Mouse (Mus musculus): Measurements from ENCODE around the gene Urm1. TPM values are rescaled to one million over a fixed set of nuclear protein-coding genes. Genes with fewer than 3 reads are reported as not detected.
"Not testable (repeated sequence)": the region's sequence is repeated elsewhere in the genome, so short reads cannot be mapped to it uniquely, and the experiment has no call there.

Urm1 gene
- polyA plus RNA-seq, 1 experiment from 2014 or later, result 26.1 TPM

GRCm38 (mm10) chr2:29872581-29873295, 52.9 kb downstream of the Urm1 start:
- H3K36me3 ChIP-seq (ENCODE audit: insufficient read depth, low read length), result no peaks in the 10 kb centered on the region
- no peaks in the 10 kb centered on the region for H3K9me3 ChIP-seq (replicated peaks; ENCODE audit: low read length)
- no peak for TF ChIP-seq CTCF (IDR thresholded peaks at IDR 0.05; ENCODE audit: low read depth)
- ATAC-seq (replicated peaks; ENCODE audit: low FRiP score, low read depth) (no peak), DNase-seq (ENCODE audit: low spot score) (no peak)
- no peak overlapping the region for H3K4me3 ChIP-seq (replicated peaks; ENCODE audit: low read depth, low read length)
- H3K4me1 ChIP-seq (replicated peaks; ENCODE audit: insufficient read depth, low read length), result 0 out of 2 replicates have a peak, but pooled peaks cover 4% of the 10 kb centered on the region
- H3K27ac ChIP-seq, result no peak overlapping the region
- no peak overlapping the region for H3K9ac ChIP-seq (ENCODE audit: low read depth, low read length)
- no peak overlapping the region for H3K4me2 ChIP-seq (ENCODE audit: low read length)
- WGBS, result 96% methylated on average over 10 of the region's 10 CpGs
- no peaks in the 10 kb centered on the region for H3K27me3 ChIP-seq (ENCODE audit: insufficient read depth, low read length)

GRCm38 (mm10) chr2:29873801-29874200, 53.9 kb downstream of the Urm1 start:
- 86% methylated on average over 4 of the region's 4 CpGs for WGBS
- TF ChIP-seq CTCF (IDR thresholded peaks at IDR 0.05; ENCODE audit: low read depth), result no peak
- H3K4me1 ChIP-seq (replicated peaks; ENCODE audit: insufficient read depth, low read length), result 0 out of 2 replicates have a peak, but pooled peaks cover 4% of the 10 kb centered on the region
- DNase-seq (ENCODE audit: low spot score) (no peak), ATAC-seq (replicated peaks; ENCODE audit: low FRiP score, low read depth) (no peak)
- H3K4me2 ChIP-seq (ENCODE audit: low read length), result no peak overlapping the region
- no peak overlapping the region for H3K27ac ChIP-seq
- no peaks in the 10 kb centered on the region for H3K36me3 ChIP-seq (ENCODE audit: insufficient read depth, low read length)
- H3K9me3 ChIP-seq (replicated peaks; ENCODE audit: low read length), result no peaks in the 10 kb centered on the region
- H3K9ac ChIP-seq (ENCODE audit: low read depth, low read length), result no peak overlapping the region
- no peak overlapping the region for H3K4me3 ChIP-seq (replicated peaks; ENCODE audit: low read depth, low read length)
- no peaks in the 10 kb centered on the region for H3K27me3 ChIP-seq (ENCODE audit: insufficient read depth, low read length)

DNA sequence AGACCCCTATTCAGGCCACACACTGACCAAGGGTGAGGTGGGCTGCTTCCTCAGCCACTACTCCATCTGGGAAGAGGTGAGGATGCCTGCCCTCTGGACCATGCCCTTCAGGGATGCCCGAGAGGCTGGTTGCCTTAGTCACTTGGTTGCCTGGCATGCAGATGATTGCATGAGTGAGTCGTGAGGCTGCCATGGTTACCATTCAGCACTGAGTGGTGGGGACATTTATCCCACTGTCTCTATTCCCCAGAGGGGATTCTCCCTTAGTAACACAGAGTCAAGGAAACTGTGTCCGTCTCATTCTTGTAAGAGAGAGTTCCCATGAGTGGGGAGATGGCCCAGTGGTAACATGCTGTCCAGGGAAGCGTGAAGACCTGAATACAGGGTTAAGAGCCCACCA, 58.2 kb downstream of the Urm1 start:
- ATAC-seq (replicated peaks; ENCODE audit: low FRiP score, low read depth) (no peak), DNase-seq (ENCODE audit: low spot score) (no peak)
- no peak for TF ChIP-seq CTCF (IDR thresholded peaks at IDR 0.05; ENCODE audit: low read depth)
- Histone ChIP-seq H3K4me3 (replicated peaks; ENCODE audit: low read depth, low read length) (no peak overlapping the region), H3K4me1 (replicated peaks; ENCODE audit: insufficient read depth, low read length) (no peaks in the 10 kb centered on the region), H3K27ac (no peak overlapping the region), H3K27me3 (ENCODE audit: insufficient read depth, low read length) (no peaks in the 10 kb centered on the region), H3K9me3 (replicated peaks; ENCODE audit: low read length) (no peaks in the 10 kb centered on the region), H3K36me3 (ENCODE audit: insufficient read depth, low read length) (no peaks in the 10 kb centered on the region), H3K9ac (ENCODE audit: low read depth, low read length) (no peak overlapping the region), H3K4me2 (ENCODE audit: low read length) (no peak overlapping the region)
- 65% methylated on average over 4 of the region's 4 CpGs for WGBS

- Histone ChIP-seq H3K36me3 (ENCODE audit: insufficient read depth, low read length) (no peaks in the 10 kb centered on the region), H3K27ac (no peak overlapping the region), H3K4me1 (replicated peaks; ENCODE audit: insufficient read depth, low read length) (no peaks in the 10 kb centered on the region), H3K9me3 (replicated peaks; ENCODE audit: low read length) (no peaks in the 10 kb centered on the region), H3K4me2 (ENCODE audit: low read length) (no peak overlapping the region), H3K9ac (ENCODE audit: low read depth, low read length) (no peak overlapping the region), H3K4me3 (replicated peaks; ENCODE audit: low read depth, low read length) (no peak overlapping the region), H3K27me3 (ENCODE audit: insufficient read depth, low read length) (no peaks in the 10 kb centered on the region)
- no peak for ATAC-seq (replicated peaks; ENCODE audit: low FRiP score, low read depth)
- WGBS, result 70% methylated on average over 8 of the region's 8 CpGs
- no peak for TF ChIP-seq CTCF (IDR thresholded peaks at IDR 0.05; ENCODE audit: low read depth)
- DNase-seq (ENCODE audit: low spot score), result no peak
Observed at GRCm38 (mm10) chr2:29879191-29879590, 59.3 kb downstream of the Urm1 start.

DNA sequence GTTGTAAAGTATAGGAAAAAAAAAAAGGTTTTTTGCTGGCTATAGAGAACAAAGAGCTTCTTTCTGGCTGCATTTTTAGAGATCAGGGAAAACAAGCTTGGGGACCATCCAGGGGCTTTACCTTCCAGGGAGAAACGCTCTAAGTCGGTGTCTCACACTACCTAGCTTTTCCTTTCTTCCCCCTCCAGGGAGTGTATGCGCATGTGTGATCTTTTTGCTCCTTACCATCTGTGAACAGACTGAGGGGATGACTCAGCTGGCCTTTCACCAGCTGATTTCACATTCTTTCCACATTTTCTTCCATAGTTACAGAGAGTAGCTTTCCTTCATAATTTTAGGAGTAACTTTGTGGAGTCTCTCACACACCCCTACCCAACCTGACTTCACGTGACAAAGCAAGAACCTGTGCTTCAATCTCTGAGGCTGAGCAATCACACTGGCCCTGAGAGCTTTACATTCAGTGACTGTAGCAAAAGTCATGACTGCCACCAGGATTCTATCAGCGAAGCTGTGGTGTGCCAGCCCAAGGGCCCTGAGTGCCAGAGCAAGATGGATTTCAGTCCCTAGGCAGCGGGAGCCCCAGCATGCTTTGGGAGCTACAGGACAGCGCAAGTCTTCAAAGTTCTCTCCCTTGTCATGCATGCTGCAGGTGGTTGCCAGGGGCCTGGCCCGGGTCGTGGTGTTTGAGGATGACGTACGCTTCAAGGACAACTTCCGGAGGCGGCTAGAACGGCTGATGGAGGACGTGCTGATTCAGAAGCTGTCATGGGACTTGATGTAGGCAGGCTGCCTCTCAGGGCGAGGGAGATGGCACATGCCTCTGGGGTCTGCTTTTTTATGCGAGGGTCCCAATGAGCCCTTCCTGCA, 60.3 kb downstream of the Urm1 start:
- H3K4me3 ChIP-seq (replicated peaks; ENCODE audit: low read depth, low read length), result no peak overlapping the region
- 77% methylated on average over 17 of the region's 17 CpGs for WGBS
- H3K36me3 ChIP-seq (ENCODE audit: insufficient read depth, low read length), result no peaks in the 10 kb centered on the region
- no peaks in the 10 kb centered on the region for H3K4me1 ChIP-seq (replicated peaks; ENCODE audit: insufficient read depth, low read length)
- no peak overlapping the region for H3K4me2 ChIP-seq (ENCODE audit: low read length)
- no peaks in the 10 kb centered on the region for H3K9me3 ChIP-seq (replicated peaks; ENCODE audit: low read length)
- no peak overlapping the region for H3K27ac ChIP-seq
- no peak overlapping the region for H3K9ac ChIP-seq (ENCODE audit: low read depth, low read length)
- no peak for TF ChIP-seq CTCF (IDR thresholded peaks at IDR 0.05; ENCODE audit: low read depth)
- ATAC-seq (replicated peaks; ENCODE audit: low FRiP score, low read depth) (no peak), DNase-seq (ENCODE audit: low spot score) (no peak)
- H3K27me3 ChIP-seq (ENCODE audit: insufficient read depth, low read length), result no peaks in the 10 kb centered on the region

GRCm38 (mm10) chr2:29886659-29887292, 66.9 kb downstream of the Urm1 start:
- H3K27ac ChIP-seq; H3K4me2 ChIP-seq (ENCODE audit: low read length); ATAC-seq (replicated peaks; ENCODE audit: low FRiP score, low read depth); H3K9me3 ChIP-seq (replicated peaks; ENCODE audit: low read length); H3K27me3 ChIP-seq (ENCODE audit: insufficient read depth, low read length); DNase-seq (ENCODE audit: low spot score); H3K4me1 ChIP-seq (replicated peaks; ENCODE audit: insufficient read depth, low read length); H3K9ac ChIP-seq (ENCODE audit: low read depth, low read length); H3K36me3 ChIP-seq (ENCODE audit: insufficient read depth, low read length); H3K4me3 ChIP-seq (replicated peaks; ENCODE audit: low read depth, low read length): not testable (repeated sequence)
- 84% methylated on average over 9 of the region's 9 CpGs for whole genome bisulfite sequencing

All from kidney, postnatal 0 days (tissue).